Mouse (Mus musculus) testis, adult 2 months (tissue): ENCODE results near the gene Otos.

Source experiments
- CTCF ChIP-seq: fragments of 200-500 bp; IDR thresholded peaks from 2 replicates; pipeline ENCODE4 v1.5.1; 2012; ENCODE audit warnings: low read depth, mild to moderate bottlenecking, inconsistent platforms, low read length, moderate library complexity; ENCODE audit not compliant: control insufficient read depth, insufficient read depth, insufficient replicate concordance
- POLR2A ChIP-seq: fragments of 200-500 bp; IDR thresholded peaks from 2 replicates; pipeline ENCODE4 v1.6.1; 2012; ENCODE audit warnings: low read depth, mild to moderate bottlenecking, inconsistent platforms, low read length, moderate library complexity; ENCODE audit not compliant: control insufficient read depth

- TF ChIP-seq POLR2A = no peak
- no peak for TF ChIP-seq CTCF
These were observed 24.7 kb upstream of the Otos start for GRCm38 (mm10) chr1:92673258-92673782.
